Mouse (Mus musculus): ENCODE measurements at regions not wholly inside any gene's neighbourhood (a gene's known extent, or its start where the extent isn't known, plus 50 kb on each side); places are given as distances from the start of the nearest gene placed in this dataset.

GRCm38 (mm10) chr15:6044511-6045256, 254.9 kb upstream of the Dab2 start:
- TF ChIP-seq POLR2A (IDR thresholded peaks at IDR 0.05; ENCODE audit: low read depth, low read length) (no peak), CTCF (conservative IDR thresholded peaks at IDR 0.05; ENCODE audit: insufficient read depth, insufficient read length, low read depth, low read length) (no peak)

Measured in kidney, adult 2 months (tissue).